ENCODE assay signal across 35 mouse cellular contexts in the genomic region with DNA sequence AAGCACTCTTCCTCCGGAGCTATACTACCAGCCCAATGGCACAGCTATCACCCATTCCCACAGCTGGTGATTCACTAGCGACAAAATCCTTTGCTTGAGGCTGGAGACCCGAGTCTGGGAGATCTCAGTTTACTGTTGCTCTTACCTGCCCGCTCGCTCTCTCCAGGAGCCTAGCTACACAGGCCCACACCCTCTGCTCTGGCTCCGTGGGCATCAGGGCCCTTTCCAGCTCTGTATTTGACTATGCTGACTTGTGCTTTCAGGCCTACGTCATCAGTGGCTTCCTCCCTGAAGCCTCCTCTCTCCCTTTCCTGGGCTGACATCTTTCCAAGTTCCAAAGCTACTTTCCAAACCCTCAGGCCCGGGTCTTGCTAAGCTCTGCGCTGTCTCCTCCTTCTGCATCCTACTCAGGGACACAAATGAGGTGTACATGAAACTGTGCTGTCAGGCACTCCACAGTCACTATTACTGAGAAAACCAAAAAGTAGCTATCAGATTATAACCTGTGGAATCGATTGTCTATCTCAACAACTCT. TPM values are rescaled to one million over a fixed set of nuclear protein-coding genes. Genes with fewer than 3 reads are reported as not detected.
DNase-seq lines count a peak whose midpoint lies in the region; ATAC-seq and TF ChIP-seq lines count a peak whose summit lies in the region.
"Had no signal": no experiment of that assay in that cellular context is flagged by ENCODE, and none has a peak within 500 bp of the region (broad histone marks: within the 10 kb centered on the region; RNA-seq: fewer than 3 reads in every experiment).

No protein-coding gene starts in this region.

- no peaks in the 10 kb centered on the region for H3K9me3 ChIP-seq in hindbrain, embryonic 16.5 days (ENCODE audit: control insufficient read depth, low read length)
- H3K9me3 ChIP-seq: embryonic facial prominence, embryonic 12.5 days; midbrain, embryonic 15.5 days; neural tube, embryonic 15.5 days; stomach, embryonic 15.5 days had no signal

- no peak for TF ChIP-seq CTCF in cerebellum, adult 2 months (IDR thresholded peaks at IDR 0.05; ENCODE audit: borderline replicate concordance, insufficient read depth, low read depth, low read length)

- no peak for ATAC-seq in hindbrain, embryonic 16.5 days
- ATAC-seq: forebrain, embryonic 16.5 days; inflammation-experienced regulatory T-cells, adult 6 months; midbrain, embryonic 15.5 days had no signal

- H3K4me1 ChIP-seq in cerebellum, adult 2 months (ENCODE audit: control insufficient read depth, insufficient read depth, low read length), result peaks cover 13% of the 10 kb centered on the region
- peaks cover 15% of the 10 kb centered on the region for H3K4me1 ChIP-seq in hindbrain, embryonic 16.5 days (ENCODE audit: control insufficient read depth, insufficient read depth, low read depth, low read length)
- H3K4me1 ChIP-seq: stomach, embryonic 15.5 days had no signal

- DNase-seq in cerebellum, adult 9-11 months, result peak; percentile 18
- DNase-seq in cerebellum, adult 2 months, result no peak
- DNase-seq in kidney, postnatal 10 days, result peak; percentile 1
- DNase-seq in kidney, postnatal 36 days, result no peak
- peak; percentile 1 for DNase-seq in urinary bladder, adult 2 months (ENCODE audit: low spot score)
- no peak for DNase-seq in urinary bladder, postnatal 14 days (ENCODE audit: low spot score)
- DNase-seq: adrenal gland, postnatal 25 days; cerebellum, adult 8-10 months; embryo, embryonic 11 days; gastrocnemius, postnatal 10 days; heart, postnatal 4 days; kidney, adult 11 months; left cerebral cortex, postnatal 4 days; lung, adult 2 months; lung, postnatal 10 days; retina, postnatal 1 day; right cerebral cortex, postnatal 25 days; thymus, adult 18-20 months; thymus, postnatal 36 days had no signal

- no peak overlapping the region for H3K27ac ChIP-seq in cerebellum, adult 2 months (ENCODE audit: insufficient read depth, low read length)
- no peak overlapping the region for H3K27ac ChIP-seq in hindbrain, embryonic 16.5 days (ENCODE audit: low read depth, low read length)
- H3K27ac ChIP-seq: embryonic facial prominence, embryonic 12.5 days; hindbrain, embryonic 14.5 days; layer of hippocampus, adult 2 months; liver, embryonic 14.5 days; macrophage; midbrain, embryonic 15.5 days; neural tube, embryonic 15.5 days; stomach, embryonic 15.5 days had no signal

- H3K27me3 ChIP-seq in cerebellum, adult 2 months (ENCODE audit: control insufficient read depth, insufficient read depth, low read length), result no peaks in the 10 kb centered on the region
- H3K27me3 ChIP-seq in hindbrain, embryonic 16.5 days (replicated peaks; ENCODE audit: control insufficient read depth, insufficient read depth, low read length), result 0 out of 2 replicates have a peak, but pooled peaks cover 2% of the 10 kb centered on the region
- H3K27me3 ChIP-seq: neural tube, embryonic 15.5 days had no signal

- 80% methylated on average over 10 of the region's 10 CpGs for WGBS in cerebellum, adult 2 months
- 78% methylated on average over 10 of the region's 10 CpGs for WGBS in hindbrain, embryonic 16.5 days

- TF ChIP-seq POLR2A in cerebellum, adult 2 months (IDR thresholded peaks at IDR 0.05; ENCODE audit: borderline replicate concordance, insufficient read depth, low read length), result no peak

- H3K36me3 ChIP-seq in hindbrain, embryonic 16.5 days (ENCODE audit: control insufficient read depth, insufficient read depth, low read length), result no peaks in the 10 kb centered on the region
- H3K36me3 ChIP-seq: embryonic facial prominence, embryonic 12.5 days; midbrain, embryonic 15.5 days; neural tube, embryonic 15.5 days; stomach, embryonic 15.5 days had no signal

- H3K9ac ChIP-seq in hindbrain, embryonic 16.5 days (ENCODE audit: low read depth, low read length), result no peak overlapping the region
- H3K9ac ChIP-seq: embryonic facial prominence, embryonic 12.5 days; hindbrain, embryonic 14.5 days; liver, embryonic 14.5 days; midbrain, embryonic 15.5 days; neural tube, embryonic 15.5 days; stomach, embryonic 15.5 days had no signal

- no peak overlapping the region for H3K4me3 ChIP-seq in cerebellum, adult 2 months (replicated peaks; ENCODE audit: insufficient read depth, low read depth, low read length)
- no peak overlapping the region for H3K4me3 ChIP-seq in hindbrain, embryonic 16.5 days (ENCODE audit: low read length)
- H3K4me3 ChIP-seq: embryonic facial prominence, embryonic 12.5 days; layer of hippocampus, adult 2 months; midbrain, embryonic 15.5 days; neural tube, embryonic 15.5 days; stomach, embryonic 15.5 days had no signal

- no peak overlapping the region for H3K4me2 ChIP-seq in hindbrain, embryonic 16.5 days (ENCODE audit: low read length)
- H3K4me2 ChIP-seq: embryonic facial prominence, embryonic 12.5 days; hindbrain, embryonic 14.5 days; midbrain, embryonic 15.5 days; neural tube, embryonic 15.5 days; stomach, embryonic 15.5 days had no signal

RNA-seq across cellular contexts. Expression of a gene that starts 15.7 kb away (rescaled TPM):
- polyA plus RNA-seq in cerebellum, adult 2 months (2012; rRNA removed), result not detected in 2 replicates
- not detected in 2 replicates for polyA plus RNA-seq in urinary bladder, adult 2 months (2012; rRNA removed)
- polyA plus RNA-seq in hindbrain, embryonic 16.5 days (2015; fragmentation: Nextera tagmentation; extraction: Ambion mirVana), result not detected in 2 replicates
- polyA plus RNA-seq: brain, embryonic 14.5 days; embryonic facial prominence, embryonic 12.5 days; forebrain, embryonic 16.5 days; gonadal fat pad, adult 2 months; heart, postnatal 0 days; hindbrain, embryonic 14.5 days; inflammation-experienced regulatory T-cells, adult 6 months; kidney, embryonic 14.5 days; limb, embryonic 14.5 days; liver, embryonic 14.5 days; lung, adult 2 months; macrophage; midbrain, embryonic 15.5 days; neural tube, embryonic 15.5 days; stomach, embryonic 15.5 days had no signal

RNA-seq across cellular contexts. Expression of a gene that starts 52.7 kb away (rescaled TPM):
- polyA plus RNA-seq in cerebellum, adult 2 months (2012; rRNA removed), result 11.9 and 12.8 TPM in 2 replicates
- polyA plus RNA-seq in urinary bladder, adult 2 months (2012; rRNA removed), result 9.8 and 9.9 TPM in 2 replicates
- 15.1 and 17.1 TPM in 2 replicates for polyA plus RNA-seq in hindbrain, embryonic 16.5 days (2015; fragmentation: Nextera tagmentation; extraction: Ambion mirVana)

Comparison
In these comparisons a context has a peak if more than half of its experiments do, and no peak if none do; other contexts are left out.
1. DNase-seq: peak in cerebellum, adult 9-11 months (single experiment), kidney, postnatal 10 days (single experiment) and urinary bladder, adult 2 months (single experiment); none in cerebellum, adult 2 months (0 of 2), kidney, postnatal 36 days (0 of 2) and urinary bladder, postnatal 14 days (single experiment).